Mouse (Mus musculus): ENCODE measurements around the gene Rpp25l. TPM values are rescaled to one million over a fixed set of nuclear protein-coding genes. Genes with fewer than 3 reads are reported as not detected.
"Not testable (repeated sequence)": the region's sequence is repeated elsewhere in the genome, so short reads cannot be mapped to it uniquely, and the experiment has no call there.

The Rpp25l gene
- total and polyA plus RNA-seq, 2 experiments from 2014 or later: 36.3 to 43.0 TPM

GRCm38 (mm10) chr4:41708192-41708745 is 5.1 kb downstream of the Rpp25l start:
- WGBS: 36% methylated on average over 8 of the region's 8 CpGs
- no peaks in the 10 kb centered on the region for H3K9me3 ChIP-seq (ENCODE audit: low read length)
- peaks cover 22% of the 10 kb centered on the region for H3K4me1 ChIP-seq (ENCODE audit: insufficient read depth)
- H3K27me3 ChIP-seq (ENCODE audit: insufficient read depth, low read length): no peaks in the 10 kb centered on the region
- H3K36me3 ChIP-seq (ENCODE audit: insufficient read depth): no peaks in the 10 kb centered on the region
- ATAC-seq (peak; percentile 63), DNase-seq (peak; percentile 87)
- H3K9ac ChIP-seq: no peak overlapping the region
- no peak overlapping the region for H3K27ac ChIP-seq (ENCODE audit: low read depth, low read length)
- H3K4me3 ChIP-seq (ENCODE audit: low read depth, low read length): no peak overlapping the region
- no peak overlapping the region for H3K4me2 ChIP-seq (ENCODE audit: low read depth)
- peak; percentile 79 for TF ChIP-seq CTCF (IDR thresholded peaks at IDR 0.05; ENCODE audit: low read depth)

- ATAC-seq: peak; percentile 91
- 0 out of 2 replicates have a peak overlapping the region, but pooled peaks have one; percentile 50 for H3K27ac ChIP-seq (ENCODE audit: low read depth, low read length)
- 0 out of 2 replicates have a peak overlapping the region, but pooled peaks have one; percentile 7 for H3K9ac ChIP-seq
These were observed 6.3 kb downstream of the Rpp25l start for GRCm38 (mm10) chr4:41707011-41707535.

GRCm38 (mm10) chr4:41705922-41706754 is 7.2 kb downstream of the Rpp25l start:
- no peak for DNase-seq
- Histone ChIP-seq H3K9ac (no peak overlapping the region), H3K27me3 (ENCODE audit: insufficient read depth, low read length) (no peaks in the 10 kb centered on the region), H3K4me3 (ENCODE audit: low read depth, low read length) (no peak overlapping the region), H3K27ac (ENCODE audit: low read depth, low read length) (no peak overlapping the region), H3K9me3 (ENCODE audit: low read length) (no peaks in the 10 kb centered on the region), H3K4me2 (ENCODE audit: low read depth) (no peak overlapping the region), H3K36me3 (ENCODE audit: insufficient read depth) (no peaks in the 10 kb centered on the region), H3K4me1 (ENCODE audit: insufficient read depth) (peaks cover 11% of the 10 kb centered on the region)
- ATAC-seq: no peak
- no peak for TF ChIP-seq CTCF (IDR thresholded peaks at IDR 0.05; ENCODE audit: low read depth)
- 40% methylated on average over 19 of the region's 19 CpGs for WGBS

More at GRCm38 (mm10) chr4:41707011-41707535, 6.3 kb downstream of the Rpp25l start:
- H3K36me3 ChIP-seq (ENCODE audit: insufficient read depth): no peaks in the 10 kb centered on the region
- peak; percentile 79 for TF ChIP-seq CTCF (IDR thresholded peaks at IDR 0.05; ENCODE audit: low read depth)
- no peak overlapping the region for H3K4me3 ChIP-seq (ENCODE audit: low read depth, low read length)
- peaks cover 14% of the 10 kb centered on the region for H3K4me1 ChIP-seq (ENCODE audit: insufficient read depth)
- H3K27me3 ChIP-seq (ENCODE audit: insufficient read depth, low read length): no peaks in the 10 kb centered on the region
- WGBS: 1% methylated on average over 13 of the region's 13 CpGs
- no peaks in the 10 kb centered on the region for H3K9me3 ChIP-seq (ENCODE audit: low read length)
- H3K4me2 ChIP-seq (ENCODE audit: low read depth): peak overlapping the region; percentile 19
- peak; percentile 85 for DNase-seq

DNA sequence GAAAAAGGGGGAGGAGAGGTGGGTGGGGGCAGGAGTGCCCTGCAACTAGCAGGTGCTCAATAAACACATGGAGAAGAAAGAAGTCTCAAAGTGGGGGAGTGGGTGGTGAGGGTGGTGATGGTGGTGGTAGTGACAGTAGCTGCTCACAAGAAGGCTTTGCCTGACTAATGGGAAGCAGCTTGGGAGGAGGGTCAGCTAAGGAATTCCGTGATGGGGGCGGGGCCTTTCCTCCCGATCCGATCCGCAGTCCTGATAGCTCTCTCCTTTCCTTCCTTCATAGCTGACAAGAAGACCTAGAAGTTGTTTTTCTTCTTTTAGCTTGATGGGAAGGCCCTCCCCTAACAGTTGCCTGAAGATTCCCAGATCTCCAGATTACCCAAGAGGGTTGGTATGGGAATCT is 8.7 kb downstream of the Rpp25l start:
- DNase-seq (no peak), ATAC-seq (no peak)
- no peak overlapping the region for H3K27ac ChIP-seq (ENCODE audit: low read depth, low read length)
- TF ChIP-seq CTCF (IDR thresholded peaks at IDR 0.05; ENCODE audit: low read depth): no peak
- H3K27me3 ChIP-seq (ENCODE audit: insufficient read depth, low read length): no peaks in the 10 kb centered on the region
- peaks cover 11% of the 10 kb centered on the region for H3K4me1 ChIP-seq (ENCODE audit: insufficient read depth)
- H3K9ac ChIP-seq: no peak overlapping the region
- no peaks in the 10 kb centered on the region for H3K9me3 ChIP-seq (ENCODE audit: low read length)
- WGBS: 14% methylated on average over 5 of the region's 5 CpGs
- no peaks in the 10 kb centered on the region for H3K36me3 ChIP-seq (ENCODE audit: insufficient read depth)
- no peak overlapping the region for H3K4me2 ChIP-seq (ENCODE audit: low read depth)
- no peak overlapping the region for H3K4me3 ChIP-seq (ENCODE audit: low read depth, low read length)

DNA sequence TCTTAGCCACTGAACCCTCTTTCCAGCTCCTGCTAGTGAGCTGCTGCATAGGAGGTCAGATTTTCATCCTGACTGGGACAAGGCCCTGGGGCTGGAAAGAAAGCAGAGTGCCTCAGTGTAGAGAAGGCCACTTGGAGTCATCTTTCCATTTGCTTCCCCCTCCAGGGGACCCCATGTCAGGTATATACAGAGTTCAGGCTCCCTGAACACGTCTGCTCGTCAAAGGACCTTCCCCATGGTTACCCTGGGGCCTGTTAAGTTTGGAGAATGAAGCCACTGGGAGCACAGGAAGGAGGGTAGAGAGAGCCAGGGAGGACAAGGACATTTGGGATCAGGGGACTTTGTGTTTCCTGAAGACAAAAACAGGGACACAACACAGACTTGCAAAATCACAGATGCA is 11.1 kb downstream of the Rpp25l start:
- not testable (repeated sequence) for DNase-seq, ATAC-seq
- WGBS: 82% methylated on average over 2 of the region's 2 CpGs

DNA sequence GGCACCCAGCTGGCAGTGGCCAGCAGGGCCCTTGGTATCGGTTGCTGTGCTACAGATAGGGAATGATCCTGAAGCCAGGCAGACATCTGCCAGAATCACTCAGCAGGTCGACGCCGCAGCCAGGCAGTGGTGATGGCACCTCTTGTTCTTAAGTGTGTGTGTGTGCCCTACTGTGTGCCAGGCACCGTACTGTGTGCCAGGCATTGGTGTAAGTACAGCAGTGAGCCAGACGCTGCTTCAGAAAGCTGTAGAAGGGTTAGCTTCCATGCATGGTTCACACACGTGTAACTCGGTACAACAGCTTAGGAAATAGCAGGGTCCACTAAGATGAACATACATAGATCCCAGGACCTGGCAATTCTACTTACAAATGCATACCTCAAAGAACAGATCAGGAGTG is 13.1 kb downstream of the Rpp25l start:
- not testable (repeated sequence) for H3K4me2 ChIP-seq (ENCODE audit: low read depth); H3K27me3 ChIP-seq (ENCODE audit: insufficient read depth, low read length); H3K9me3 ChIP-seq (ENCODE audit: low read length); H3K4me3 ChIP-seq (ENCODE audit: low read depth, low read length); DNase-seq; ATAC-seq; H3K4me1 ChIP-seq (ENCODE audit: insufficient read depth); H3K36me3 ChIP-seq (ENCODE audit: insufficient read depth); H3K9ac ChIP-seq; H3K27ac ChIP-seq (ENCODE audit: low read depth, low read length)
- WGBS: 57% methylated on average over 1 of the region's 8 CpGs

More for the DNA sequence above, 11.1 kb downstream of the Rpp25l start:
- H3K9ac ChIP-seq; H3K4me3 ChIP-seq (ENCODE audit: low read depth, low read length); H3K27me3 ChIP-seq (ENCODE audit: insufficient read depth, low read length); H3K36me3 ChIP-seq (ENCODE audit: insufficient read depth); H3K27ac ChIP-seq (ENCODE audit: low read depth, low read length); H3K4me2 ChIP-seq (ENCODE audit: low read depth); H3K9me3 ChIP-seq (ENCODE audit: low read length); H3K4me1 ChIP-seq (ENCODE audit: insufficient read depth): not testable (repeated sequence)

- H3K27me3 ChIP-seq (ENCODE audit: insufficient read depth, low read length); ATAC-seq: not testable (repeated sequence)
These were observed 13.6 kb downstream of the Rpp25l start, which contains the start of gene Il11ra1 for GRCm38 (mm10) chr4:41699783-41700182. TSS of gene Il11ra1 (plus strand) at chr4:41699989.

DNA sequence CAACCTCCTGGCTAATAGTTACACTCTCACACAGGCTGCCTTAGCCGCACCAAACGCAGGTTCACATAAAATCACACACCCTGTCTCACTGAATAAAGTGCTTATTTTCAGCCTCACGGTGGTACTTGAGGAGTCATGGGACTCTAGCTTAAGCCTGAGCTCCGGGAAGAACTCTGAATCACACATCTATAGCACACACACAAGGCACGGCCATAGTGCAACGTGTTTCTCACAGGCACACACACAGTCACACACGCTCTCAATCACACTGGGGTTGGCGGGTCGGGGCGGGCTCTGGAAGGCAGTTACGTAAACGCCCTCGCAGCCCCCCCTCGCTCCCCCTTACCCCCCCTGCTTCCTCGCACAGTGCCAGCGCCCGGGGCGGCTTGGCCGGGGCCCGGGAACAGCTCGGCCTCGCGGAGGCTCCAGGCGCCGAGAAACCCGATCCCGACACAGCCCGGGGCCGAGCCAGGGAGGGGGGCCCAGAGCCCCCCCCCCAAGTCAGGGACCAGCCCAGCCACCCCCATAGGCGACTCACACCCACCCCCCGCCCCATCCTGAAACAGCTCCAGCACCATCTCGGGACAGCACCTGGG is 14.8 kb downstream of the Rpp25l start:
- not testable (repeated sequence) for ATAC-seq; H3K27ac ChIP-seq (ENCODE audit: low read depth, low read length); H3K9ac ChIP-seq; H3K4me2 ChIP-seq (ENCODE audit: low read depth); H3K4me3 ChIP-seq (ENCODE audit: low read depth, low read length); H3K9me3 ChIP-seq (ENCODE audit: low read length); H3K4me1 ChIP-seq (ENCODE audit: insufficient read depth); DNase-seq; H3K36me3 ChIP-seq (ENCODE audit: insufficient read depth); H3K27me3 ChIP-seq (ENCODE audit: insufficient read depth, low read length)
- WGBS: 14% methylated on average over 21 of the region's 32 CpGs

More at GRCm38 (mm10) chr4:41699783-41700182, 13.6 kb downstream of the Rpp25l start, which contains the start of gene Il11ra1:
- not testable (repeated sequence) for H3K4me3 ChIP-seq (ENCODE audit: low read depth, low read length); H3K4me2 ChIP-seq (ENCODE audit: low read depth); DNase-seq; H3K4me1 ChIP-seq (ENCODE audit: insufficient read depth); H3K9me3 ChIP-seq (ENCODE audit: low read length); H3K27ac ChIP-seq (ENCODE audit: low read depth, low read length); H3K9ac ChIP-seq; H3K36me3 ChIP-seq (ENCODE audit: insufficient read depth)
- 90% methylated on average over 10 of the region's 10 CpGs for WGBS
